Mouse (Mus musculus) kidney, adult 2 months (tissue): ENCODE measurements at regions not wholly inside any gene's neighbourhood (a gene's known extent, or its start where the extent isn't known, plus 50 kb on each side); places are given as distances from the start of the nearest gene placed in this dataset.

Experiments used
- CTCF ChIP-seq: fragments of 200-500 bp; conservative IDR thresholded peaks from 2 replicates; pipeline ENCODE4 v1.5.1; 2011; ENCODE audit warnings: low read depth, mild to moderate bottlenecking, control low read depth, low read length, moderate library complexity, mixed read lengths; ENCODE audit not compliant: insufficient read depth, insufficient read length
- POLR2A ChIP-seq: fragments of 200-500 bp; IDR thresholded peaks from one replicate; pipeline ENCODE4 v1.6.1; 2011; ENCODE audit warnings: low read depth, low read length, control low read depth

- TF ChIP-seq POLR2A (no peak), CTCF (no peak)
Observed at GRCm38 (mm10) chr11:94873693-94874092, 62.3 kb upstream of the Col1a1 start.
